Mouse (Mus musculus) midbrain, postnatal 0 days (tissue): ENCODE measurements around the gene Slc8a1. TPM values are rescaled to one million over a fixed set of nuclear protein-coding genes. Genes with fewer than 3 reads are reported as not detected.

Experiments used
- ATAC-seq: fragments of 200-750 bp; cut with Nextera tagmentation; 2 replicates; pipeline ENCODE4 v1.8.0; 2017; ENCODE audit warnings: moderate number of reproducible peaks, mild to moderate bottlenecking, moderate TSS enrichment, moderate library complexity; ENCODE audit not compliant: low FRiP score
- DNase-seq: peaks from one replicate; pipeline ENCODE4 v3.0.0-alpha.2; 2015; ENCODE audit warnings: low spot score
- H3K27ac ChIP-seq: fragments of 300-500 bp; sonication (generic); 2 replicates; pipeline ENCODE4 v1.5.1; 2014; ENCODE audit warnings: low read depth, mild to moderate bottlenecking, low read length, mixed read lengths
- H3K27me3 ChIP-seq: fragments of 300-500 bp; sonication (generic); 2 replicates; pipeline ENCODE4 v1.6.1; 2014; ENCODE audit warnings: low read length, control low read depth, mixed read lengths; ENCODE audit not compliant: insufficient read depth
- H3K36me3 ChIP-seq: fragments of 300-500 bp; sonication (generic); 2 replicates; pipeline ENCODE4 v1.6.1; 2014; ENCODE audit warnings: low read length, control low read depth, mixed read lengths; ENCODE audit not compliant: insufficient read depth
- H3K4me1 ChIP-seq: fragments of 300-500 bp; sonication (generic); 2 replicates; pipeline ENCODE4 v1.6.1; 2014; ENCODE audit warnings: mild to moderate bottlenecking, control low read depth, antibody characterized with exemption, low read length, mixed read lengths; ENCODE audit not compliant: insufficient read depth
- H3K4me2 ChIP-seq: fragments of 300-500 bp; sonication (generic); 2 replicates; pipeline ENCODE4 v1.6.1; 2014; ENCODE audit warnings: low read depth, mild to moderate bottlenecking, low read length, mixed read lengths; ENCODE audit not compliant: poor library complexity, severe bottlenecking
- H3K4me3 ChIP-seq: fragments of 300-500 bp; sonication (generic); 2 replicates; pipeline ENCODE4 v1.5.1; 2014; ENCODE audit warnings: low read depth, mild to moderate bottlenecking, low read length, moderate library complexity
- H3K9ac ChIP-seq: fragments of 300-500 bp; sonication (generic); replicated peaks from 2 replicates; pipeline ENCODE4 v1.6.1; 2014; ENCODE audit warnings: mild to moderate bottlenecking, low read length, moderate library complexity, mixed read lengths; ENCODE audit not compliant: poor library complexity, severe bottlenecking
- H3K9me3 ChIP-seq: fragments of 300-500 bp; sonication (generic); 2 replicates; pipeline ENCODE4 v1.6.1; 2016; ENCODE audit warnings: low read length, control low read depth
- CTCF ChIP-seq: IDR thresholded peaks from 2 replicates; pipeline ENCODE4 v1.5.1; 2016; ENCODE audit warnings: antibody characterized with exemption, mild to moderate bottlenecking
- WGBS: fragments of 180-500 bp; shearing (Covaris S2); extraction: QIAGEN DNeasy Blood & Tissue Kit; methylation state at CpG from one replicate; pipeline ENCODE4 v1.1.7; 2014; 5-methylcytosine and 5-hydroxymethylcytosine counted together
- polyA plus RNA-seq: library from polyadenylated mRNA; unstranded; fragments of >200 nt; fragmentation: Nextera tagmentation; extraction: Ambion mirVana; gene quantifications from 2 replicates; pipeline ENCODE4 v1.2.1, GENCODE M21; 2015
- total RNA-seq: library from RNA; depleted of rRNA; stranded (reverse); fragments of >200 nt; gene quantifications from 2 replicates; pipeline ENCODE4 v1.2.3, GENCODE M21; 2014

Gene Slc8a1
- total and polyA plus RNA-seq, 2 experiments from 2014 or later: 17.9 to 123 TPM

DNA sequence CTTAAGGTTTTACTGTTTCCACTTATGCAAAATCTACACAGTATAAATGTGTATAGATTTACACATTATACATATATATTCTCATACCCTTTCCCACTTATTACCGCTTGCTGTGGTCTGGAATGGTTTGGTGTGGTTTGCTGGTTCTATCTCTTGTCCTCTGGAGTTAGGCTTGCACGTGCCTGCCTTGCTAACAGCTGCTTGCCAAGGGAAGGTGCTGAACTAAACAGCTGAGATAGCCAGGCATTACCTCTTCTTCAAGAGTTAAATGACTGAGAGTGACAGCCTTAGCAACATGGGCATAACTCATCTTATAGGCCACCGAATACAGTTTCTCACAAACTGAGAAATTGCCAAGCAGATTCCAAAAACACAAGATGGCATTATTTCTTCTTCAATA lies 211.7 kb downstream of the Slc8a1 start:
- no peak for DNase-seq
- Histone ChIP-seq H3K27ac (no peak overlapping the region), H3K9ac (no peak overlapping the region), H3K4me3 (no peak overlapping the region), H3K36me3 (no peaks in the 10 kb centered on the region), H3K4me1 (no peaks in the 10 kb centered on the region), H3K9me3 (no peaks in the 10 kb centered on the region), H3K4me2 (no peak overlapping the region), H3K27me3 (peaks cover 5% of the 10 kb centered on the region; the same call in 1 of the 2 replicates)
- ATAC-seq: no peak
- 90% methylated on average over 3 of the region's 3 CpGs for WGBS
- TF ChIP-seq CTCF: no peak

DNA sequence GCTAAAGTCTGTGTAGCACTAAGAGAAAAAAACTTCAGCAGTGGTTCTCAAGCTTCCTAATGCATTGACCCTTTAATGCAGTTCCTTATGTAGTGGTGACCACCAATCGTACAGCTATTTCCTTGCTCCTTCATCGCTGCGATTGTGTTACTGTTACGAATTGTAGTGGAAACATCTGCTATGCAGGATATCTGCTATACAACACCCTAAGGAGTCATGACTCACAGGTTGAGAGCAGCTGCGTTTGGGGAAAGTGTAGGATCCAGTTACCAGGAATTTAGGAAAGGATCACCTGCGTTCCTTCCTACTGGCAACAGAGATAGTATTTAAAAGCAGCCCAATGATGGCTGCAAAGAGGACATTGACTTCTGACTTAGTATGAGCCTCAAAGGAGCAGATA lies 213.4 kb downstream of the Slc8a1 start:
- Histone ChIP-seq H3K4me2 (no peak overlapping the region), H3K9me3 (no peaks in the 10 kb centered on the region), H3K4me3 (no peak overlapping the region), H3K27me3 (peaks cover 5% of the 10 kb centered on the region; the same call in 1 of the 2 replicates), H3K36me3 (no peaks in the 10 kb centered on the region), H3K4me1 (no peaks in the 10 kb centered on the region), H3K27ac (no peak overlapping the region), H3K9ac (no peak overlapping the region)
- DNase-seq (no peak), ATAC-seq (no peak)
- 78% methylated on average over 6 of the region's 6 CpGs for WGBS
- TF ChIP-seq CTCF: no peak

DNA sequence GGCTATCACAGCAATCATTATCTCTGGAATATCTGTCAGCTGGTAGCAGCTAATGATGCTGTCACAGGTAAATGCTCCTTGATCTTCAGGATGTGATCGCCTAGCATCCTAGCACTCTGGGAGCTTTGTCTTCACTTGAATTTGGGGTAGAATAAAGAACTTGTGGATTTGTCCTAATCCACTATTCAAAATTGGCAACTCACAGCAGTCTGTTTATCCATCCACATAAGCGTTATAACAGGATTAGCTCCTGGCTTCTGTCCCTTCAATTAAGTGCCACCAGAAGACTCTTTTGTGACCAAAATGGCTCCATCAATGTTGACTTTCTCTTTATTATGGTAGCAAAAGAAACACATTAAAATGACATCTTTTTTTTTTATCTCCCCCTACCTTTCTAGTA lies 214.2 kb downstream of the Slc8a1 start:
- Histone ChIP-seq H3K27me3 (peaks cover 5% of the 10 kb centered on the region; the same call in 1 of the 2 replicates), H3K36me3 (no peaks in the 10 kb centered on the region), H3K9me3 (no peaks in the 10 kb centered on the region), H3K4me2 (no peak overlapping the region), H3K4me3 (no peak overlapping the region), H3K27ac (no peak overlapping the region), H3K4me1 (no peaks in the 10 kb centered on the region), H3K9ac (no peak overlapping the region)
- DNase-seq (peak; percentile 52), ATAC-seq (no peak)
- TF ChIP-seq CTCF: no peak
- 24% methylated on average over 2 of the region's 2 CpGs for WGBS

DNA sequence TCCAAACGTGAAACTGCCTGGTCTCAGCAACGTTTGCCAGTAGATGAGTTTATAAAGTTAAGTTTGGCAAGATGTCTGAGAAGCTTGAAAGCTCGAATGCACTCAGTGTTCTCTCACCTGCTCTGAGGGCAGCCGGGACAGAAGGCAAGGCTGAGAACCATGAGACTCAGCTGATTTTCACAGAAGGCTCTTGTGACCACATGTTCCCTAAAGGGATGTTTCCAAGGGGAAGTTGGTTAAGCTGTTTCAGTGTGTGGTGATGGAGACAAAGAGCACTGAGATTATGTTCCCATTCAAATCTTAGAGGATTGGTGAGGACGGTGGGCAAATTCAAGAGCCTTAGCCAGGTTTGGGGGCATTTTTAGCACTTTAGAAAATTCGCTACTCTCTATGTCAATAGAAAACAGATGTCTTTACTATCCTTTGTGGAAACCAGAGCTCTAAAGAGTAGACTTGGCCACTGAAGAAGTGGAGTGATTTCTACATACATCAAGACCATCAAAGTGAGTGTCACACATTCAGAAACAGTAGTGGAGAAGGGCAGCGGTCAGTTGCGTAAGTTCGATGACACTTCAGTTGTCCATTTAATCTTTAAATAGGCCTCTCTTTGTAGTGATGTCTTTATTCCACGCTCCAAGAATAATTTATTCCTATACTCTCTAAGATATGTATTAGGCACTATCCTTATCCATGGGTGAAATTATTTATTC lies 219.7 kb downstream of the Slc8a1 start:
- H3K27me3 ChIP-seq: no peaks in the 10 kb centered on the region
- no peak overlapping the region for H3K4me3 ChIP-seq
- no peaks in the 10 kb centered on the region for H3K9me3 ChIP-seq
- no peak overlapping the region for H3K27ac ChIP-seq
- no peak for TF ChIP-seq CTCF
- no peaks in the 10 kb centered on the region for H3K4me1 ChIP-seq
- ATAC-seq (no peak), DNase-seq (no peak)
- H3K4me2 ChIP-seq: no peak overlapping the region
- WGBS: 88% methylated on average over 10 of the region's 10 CpGs
- no peaks in the 10 kb centered on the region for H3K36me3 ChIP-seq
- H3K9ac ChIP-seq: no peak overlapping the region

DNA sequence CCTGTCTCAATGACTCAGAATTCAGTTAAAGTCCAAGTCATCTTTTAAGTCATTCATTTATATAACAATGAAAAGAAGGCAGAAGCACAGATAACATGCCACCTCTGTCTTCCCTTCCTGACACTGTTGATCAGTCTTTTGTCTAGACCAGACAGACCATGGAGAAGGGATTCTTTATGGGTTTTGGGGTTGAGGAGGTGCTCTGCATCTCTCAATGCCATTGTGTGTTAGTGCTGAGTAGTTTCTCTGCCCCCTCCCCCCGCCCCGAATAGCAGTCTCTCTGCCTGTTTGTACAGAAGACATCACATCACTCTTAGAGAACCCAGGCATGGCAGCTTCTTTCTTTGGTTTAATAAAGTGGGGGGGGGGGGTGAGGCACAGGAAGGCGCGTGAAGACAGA lies 222.0 kb downstream of the Slc8a1 start:
- DNase-seq (no peak), ATAC-seq (no peak)
- Histone ChIP-seq H3K36me3 (no peaks in the 10 kb centered on the region), H3K27me3 (no peaks in the 10 kb centered on the region), H3K4me3 (no peak overlapping the region), H3K9me3 (no peaks in the 10 kb centered on the region), H3K9ac (no peak overlapping the region), H3K4me2 (no peak overlapping the region), H3K4me1 (no peaks in the 10 kb centered on the region), H3K27ac (no peak overlapping the region)
- TF ChIP-seq CTCF: no peak
- 43% methylated on average over 4 of the region's 4 CpGs for whole genome bisulfite sequencing

DNA sequence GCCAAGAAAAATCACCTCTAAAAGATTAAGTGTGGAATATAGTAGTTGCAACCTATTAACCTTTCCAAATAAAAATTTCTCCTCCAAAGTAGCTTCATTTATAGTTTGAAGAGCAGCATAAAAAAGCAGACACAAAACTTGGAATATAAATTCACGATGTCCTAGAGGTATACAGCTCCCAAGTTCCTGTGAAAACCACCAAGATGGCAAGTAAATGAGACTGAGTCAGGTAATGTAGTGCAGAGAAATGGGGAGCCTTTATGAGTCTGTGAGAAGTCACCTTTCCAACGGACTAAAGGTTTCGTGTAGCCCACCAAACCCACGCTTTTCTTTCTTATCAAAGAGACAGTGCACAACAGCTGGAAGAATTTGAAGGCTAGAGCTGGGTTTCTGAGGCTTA lies 224.2 kb downstream of the Slc8a1 start:
- no peak overlapping the region for H3K9ac ChIP-seq
- no peak overlapping the region for H3K4me2 ChIP-seq
- no peaks in the 10 kb centered on the region for H3K36me3 ChIP-seq
- H3K9me3 ChIP-seq: no peaks in the 10 kb centered on the region
- H3K27me3 ChIP-seq: no peaks in the 10 kb centered on the region
- H3K4me3 ChIP-seq: no peak overlapping the region
- H3K27ac ChIP-seq: no peak overlapping the region
- no peaks in the 10 kb centered on the region for H3K4me1 ChIP-seq
- DNase-seq: no peak
- no peak for ATAC-seq
- TF ChIP-seq CTCF: no peak
- WGBS: 76% methylated on average over 4 of the region's 4 CpGs
